Mouse (Mus musculus) liver, adult 2 months (tissue): ENCODE results near the gene Usp54.

Experiments
- CTCF ChIP-seq: fragments of 200-500 bp; IDR thresholded peaks from 2 replicates; pipeline ENCODE4 v1.5.1; 2011; ENCODE audit warnings: low read depth, low read length, control low read depth
- POLR2A ChIP-seq: fragments of 200-500 bp; IDR thresholded peaks from 2 replicates; pipeline ENCODE4 v1.6.1; 2011; ENCODE audit warnings: low read length, control low read depth; ENCODE audit not compliant: insufficient read depth; ENCODE audit errors: extremely low read depth

- TF ChIP-seq POLR2A, result no peak
- TF ChIP-seq CTCF, result no peak
These were observed 79.0 kb downstream of the Usp54 start for GRCm38 (mm10) chr14:20561897-20562296.
